Mouse (Mus musculus): ENCODE measurements around the gene Faf2. TPM values are rescaled to one million over a fixed set of nuclear protein-coding genes. Genes with fewer than 3 reads are reported as not detected.
A peak's percentile ranks its signal among the peaks of the same experiment; 100 is the strongest.

Gene Faf2
- total and polyA plus RNA-seq, 2 experiments from 2014 or later = 49.3 to 53.0 TPM

DNA sequence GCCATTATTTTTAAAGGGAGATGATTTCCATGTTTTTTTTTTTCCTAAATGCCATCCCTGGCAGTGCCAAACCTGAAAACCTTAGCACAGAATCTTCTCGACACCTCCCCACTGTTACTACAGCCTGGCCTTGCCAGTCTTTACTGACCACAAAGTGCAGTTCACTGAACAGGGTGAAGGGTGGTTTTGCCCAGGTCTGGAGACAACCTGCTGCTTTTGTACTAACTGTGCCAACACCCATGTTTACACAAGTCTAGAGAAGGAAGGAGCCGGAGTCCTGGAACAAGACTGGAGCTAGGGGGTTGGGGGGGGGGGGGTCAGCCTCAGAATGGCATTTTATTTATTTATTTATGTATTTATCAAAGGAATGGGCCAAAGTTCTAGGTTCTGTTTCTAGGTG is 40.2 kb upstream of the Faf2 start:
- H3K9ac ChIP-seq (replicated peaks; ENCODE audit: low read length, poor library complexity, severe bottlenecking) = no peak overlapping the region

DNA sequence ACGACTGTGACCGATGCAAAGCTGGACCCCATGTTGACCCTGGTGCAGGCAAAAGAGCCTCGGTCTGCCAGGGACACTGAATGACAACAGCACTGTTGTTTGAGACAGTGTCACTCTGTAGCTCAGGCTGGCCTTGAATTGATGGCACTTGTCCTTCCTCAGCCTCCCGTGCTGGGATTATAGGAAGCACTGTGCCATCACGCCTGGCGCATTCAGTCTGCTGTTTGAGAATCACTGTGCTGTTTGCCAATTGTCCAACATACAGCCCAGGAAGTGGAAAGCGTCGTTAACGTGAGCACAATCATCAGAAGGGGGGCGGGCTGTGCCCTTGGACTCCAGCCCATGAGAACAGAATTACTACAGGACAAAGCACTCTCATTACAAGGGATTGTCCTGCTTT is 39.5 kb upstream of the Faf2 start:
- DNase-seq (ENCODE audit: low spot score) (no peak), ATAC-seq (ENCODE audit: low FRiP score) (no peak)
- Histone ChIP-seq H3K4me1 (ENCODE audit: insufficient read depth, low read length) (no peaks in the 10 kb centered on the region), H3K27me3 (ENCODE audit: insufficient read depth, low read length) (no peaks in the 10 kb centered on the region), H3K4me2 (ENCODE audit: low read depth, low read length, poor library complexity, severe bottlenecking) (no peak overlapping the region), H3K4me3 (ENCODE audit: low read depth, low read length) (no peak overlapping the region), H3K36me3 (ENCODE audit: insufficient read depth, low read length) (peaks cover 62% of the 10 kb centered on the region), H3K27ac (ENCODE audit: low read depth, low read length) (no peak overlapping the region), H3K9ac (replicated peaks; ENCODE audit: low read length, poor library complexity, severe bottlenecking) (no peak overlapping the region), H3K9me3 (ENCODE audit: low read length) (no peaks in the 10 kb centered on the region)
- 68% methylated on average over 10 of the region's 10 CpGs for WGBS
- no peak for TF ChIP-seq CTCF (IDR thresholded peaks at IDR 0.05)

More for the DNA sequence above, 40.2 kb upstream of the Faf2 start:
- Histone ChIP-seq H3K4me2 (ENCODE audit: low read depth, low read length, poor library complexity, severe bottlenecking) (no peak overlapping the region), H3K4me3 (ENCODE audit: low read depth, low read length) (no peak overlapping the region), H3K9me3 (ENCODE audit: low read length) (no peaks in the 10 kb centered on the region), H3K27ac (ENCODE audit: low read depth, low read length) (no peak overlapping the region), H3K27me3 (ENCODE audit: insufficient read depth, low read length) (no peaks in the 10 kb centered on the region), H3K36me3 (ENCODE audit: insufficient read depth, low read length) (peaks cover 62% of the 10 kb centered on the region), H3K4me1 (ENCODE audit: insufficient read depth, low read length) (no peaks in the 10 kb centered on the region)
- no peak for TF ChIP-seq CTCF (IDR thresholded peaks at IDR 0.05)
- DNase-seq (ENCODE audit: low spot score) (no peak), ATAC-seq (ENCODE audit: low FRiP score) (no peak)
- WGBS = 68% methylated on average over 2 of the region's 2 CpGs

DNA sequence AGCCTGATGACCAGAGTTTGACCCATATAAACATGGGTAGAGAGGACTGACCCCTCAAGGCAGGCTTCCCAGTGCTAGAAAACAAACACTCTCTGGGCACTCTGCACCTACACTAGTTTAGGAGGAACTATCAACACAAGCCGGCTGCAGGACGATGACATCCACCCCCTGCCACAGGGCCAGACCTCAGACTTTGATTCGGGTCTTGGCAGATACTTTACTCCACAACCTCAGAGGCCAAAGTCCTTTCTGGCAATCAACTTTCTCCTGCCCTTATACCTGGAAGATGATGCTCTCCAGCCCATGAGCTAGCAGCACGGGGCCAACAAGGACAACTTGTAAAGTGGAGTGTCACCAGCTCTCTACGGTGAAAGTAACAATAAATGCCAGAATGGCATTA is 38.7 kb upstream of the Faf2 start:
- no peak for DNase-seq (ENCODE audit: low spot score)
- Histone ChIP-seq H3K9ac (replicated peaks; ENCODE audit: low read length, poor library complexity, severe bottlenecking) (no peak overlapping the region), H3K4me1 (ENCODE audit: insufficient read depth, low read length) (no peaks in the 10 kb centered on the region), H3K9me3 (ENCODE audit: low read length) (no peaks in the 10 kb centered on the region), H3K27me3 (ENCODE audit: insufficient read depth, low read length) (no peaks in the 10 kb centered on the region), H3K36me3 (ENCODE audit: insufficient read depth, low read length) (peaks cover 60% of the 10 kb centered on the region), H3K4me2 (ENCODE audit: low read depth, low read length, poor library complexity, severe bottlenecking) (no peak overlapping the region), H3K27ac (ENCODE audit: low read depth, low read length) (no peak overlapping the region), H3K4me3 (ENCODE audit: low read depth, low read length) (no peak overlapping the region)
- ATAC-seq (ENCODE audit: low FRiP score) = no peak
- TF ChIP-seq CTCF (IDR thresholded peaks at IDR 0.05) = no peak
- 93% methylated on average over 5 of the region's 5 CpGs for WGBS

DNA sequence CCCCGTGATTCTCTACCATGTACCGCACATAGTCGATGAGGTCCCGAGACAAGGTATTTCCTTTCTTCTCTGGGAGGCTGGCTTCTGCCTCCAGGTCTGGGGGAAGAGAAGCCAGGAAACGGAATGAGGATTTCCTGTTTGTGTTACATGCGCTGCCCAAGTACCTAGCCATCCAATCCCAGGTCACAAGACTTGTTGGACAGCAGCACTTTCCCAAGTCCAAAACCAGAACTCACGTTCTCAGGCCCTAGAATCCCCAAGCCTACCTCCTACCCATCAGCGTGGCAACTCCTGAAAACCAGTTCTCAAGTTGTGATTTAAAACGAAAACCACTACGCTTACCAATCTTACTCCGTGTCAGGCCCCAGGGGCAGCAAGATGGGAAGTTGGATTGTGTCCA is 35.8 kb upstream of the Faf2 start:
- H3K36me3 ChIP-seq (ENCODE audit: insufficient read depth, low read length) = peaks cover 35% of the 10 kb centered on the region
- H3K4me2 ChIP-seq (ENCODE audit: low read depth, low read length, poor library complexity, severe bottlenecking) = no peak overlapping the region

DNA sequence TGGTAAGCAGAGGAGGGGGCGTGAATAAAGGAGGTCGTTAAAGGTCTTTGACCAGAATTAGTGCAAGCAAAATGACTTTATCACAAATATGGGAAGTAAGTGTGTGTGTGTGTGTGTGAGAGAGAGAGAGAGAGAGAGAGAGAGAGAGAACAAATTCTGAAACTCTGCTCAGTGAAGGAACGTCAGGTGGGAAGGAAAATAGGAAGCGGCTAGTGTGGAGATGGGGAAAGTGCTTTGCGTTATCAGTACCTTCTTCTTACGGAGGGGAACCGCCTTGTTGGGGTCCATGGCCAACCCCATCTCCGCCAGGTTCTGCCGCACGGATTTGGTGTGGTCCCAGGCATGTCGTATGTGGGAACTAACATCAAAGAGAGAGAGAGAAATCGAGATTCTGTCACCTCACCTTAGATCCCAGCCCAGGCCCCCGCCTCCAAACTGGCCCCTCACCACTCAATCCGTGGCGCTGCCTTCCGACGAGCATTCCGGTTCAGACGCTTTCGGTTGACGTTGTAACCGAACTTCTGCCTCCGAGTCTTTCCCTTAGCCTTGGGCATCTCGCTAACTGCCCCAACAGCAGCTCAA is 32.1 kb upstream of the Faf2 start:
- Histone ChIP-seq H3K27me3 (ENCODE audit: insufficient read depth, low read length) (no peaks in the 10 kb centered on the region), H3K9me3 (ENCODE audit: low read length) (no peaks in the 10 kb centered on the region), H3K36me3 (ENCODE audit: insufficient read depth, low read length) (peaks cover 13% of the 10 kb centered on the region), H3K27ac (ENCODE audit: low read depth, low read length) (no peak overlapping the region), H3K4me2 (ENCODE audit: low read depth, low read length, poor library complexity, severe bottlenecking) (peak overlapping the region; percentile 78), H3K4me1 (ENCODE audit: insufficient read depth, low read length) (peaks cover 8% of the 10 kb centered on the region), H3K4me3 (ENCODE audit: low read depth, low read length) (peak overlapping the region; percentile 79), H3K9ac (replicated peaks; ENCODE audit: low read length, poor library complexity, severe bottlenecking) (peak overlapping the region; percentile 54)
- peak; percentile 18; the same call in 1 of the 2 replicates for ATAC-seq (ENCODE audit: low FRiP score)
- WGBS = 4% methylated on average over 24 of the region's 24 CpGs
- DNase-seq (ENCODE audit: low spot score) = no peak
- TF ChIP-seq CTCF (IDR thresholded peaks at IDR 0.05) = no peak

More for the DNA sequence above, 35.8 kb upstream of the Faf2 start:
- no peak for TF ChIP-seq CTCF (IDR thresholded peaks at IDR 0.05)
- H3K9me3 ChIP-seq (ENCODE audit: low read length) = no peaks in the 10 kb centered on the region
- H3K27ac ChIP-seq (ENCODE audit: low read depth, low read length) = no peak overlapping the region
- 90% methylated on average over 11 of the region's 11 CpGs for WGBS
- no peaks in the 10 kb centered on the region for H3K27me3 ChIP-seq (ENCODE audit: insufficient read depth, low read length)
- peaks cover 2% of the 10 kb centered on the region; the same call in 1 of the 2 replicates for H3K4me1 ChIP-seq (ENCODE audit: insufficient read depth, low read length)
- H3K9ac ChIP-seq (replicated peaks; ENCODE audit: low read length, poor library complexity, severe bottlenecking) = no peak overlapping the region
- DNase-seq (ENCODE audit: low spot score) (no peak), ATAC-seq (ENCODE audit: low FRiP score) (no peak)
- no peak overlapping the region for H3K4me3 ChIP-seq (ENCODE audit: low read depth, low read length)

DNA sequence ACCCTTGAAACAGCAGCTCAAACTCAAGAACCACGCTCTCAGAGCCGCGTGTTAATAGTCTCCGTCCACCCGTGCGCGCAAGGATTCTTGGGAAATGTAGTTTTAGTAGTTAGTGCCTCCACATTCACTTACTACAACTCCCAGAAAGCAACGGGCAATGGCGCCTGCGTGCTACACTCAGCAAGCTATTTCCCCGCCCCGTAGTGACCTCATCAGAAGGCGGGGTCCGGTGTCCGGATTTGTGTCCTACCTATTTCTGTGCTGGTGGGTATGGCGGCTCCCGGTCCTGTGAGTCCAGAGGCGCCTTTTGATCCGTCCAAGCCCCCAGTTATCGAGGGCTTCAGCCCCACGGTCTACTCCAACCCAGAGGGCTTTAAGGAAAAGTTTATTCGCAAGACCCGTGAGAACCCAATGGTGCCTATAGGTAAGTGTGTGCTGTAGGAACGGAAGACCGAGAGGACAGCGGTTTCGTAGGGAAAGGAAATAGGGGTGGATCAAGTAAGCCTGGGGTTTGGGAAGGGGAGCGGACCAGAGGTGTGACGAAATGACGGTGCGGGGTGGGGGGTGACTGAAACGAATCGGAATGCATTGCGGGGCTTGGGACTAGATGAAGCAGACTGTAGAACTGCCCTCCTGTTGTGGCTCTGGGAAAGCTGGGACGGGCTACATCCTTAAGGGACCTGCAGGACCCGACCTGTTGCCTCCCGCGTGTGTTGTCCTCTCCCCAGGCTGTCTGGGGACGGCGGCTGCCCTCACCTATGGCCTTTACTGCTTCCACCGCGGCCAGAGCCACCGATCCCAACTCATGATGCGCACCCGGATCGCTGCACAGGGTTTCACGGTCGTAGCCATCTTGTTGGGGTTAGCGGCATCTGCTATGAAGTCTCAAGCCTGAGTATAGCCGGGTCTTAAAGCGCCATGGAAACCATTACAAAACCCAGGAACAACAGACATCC is 31.3 kb upstream of the Faf2 start, which contains the start of the genes Nop16 and Higd2a:
Gene Nop16 (minus strand): TSS at position 95 of the 956 bp plus-strand sequence.
Gene Higd2a (plus strand): TSS at position 212 of the 956 bp plus-strand sequence.
- Histone ChIP-seq H3K27me3 (ENCODE audit: insufficient read depth, low read length) (no peaks in the 10 kb centered on the region), H3K36me3 (ENCODE audit: insufficient read depth, low read length) (peaks cover 16% of the 10 kb centered on the region), H3K9me3 (ENCODE audit: low read length) (no peaks in the 10 kb centered on the region), H3K27ac (ENCODE audit: low read depth, low read length) (peak within 1 kb of the TSS; percentile 91), H3K4me3 (ENCODE audit: low read depth, low read length) (peak within 1 kb of the TSS; percentile 79), H3K4me1 (ENCODE audit: insufficient read depth, low read length) (peaks cover 8% of the 10 kb centered on the region), H3K4me2 (ENCODE audit: low read depth, low read length, poor library complexity, severe bottlenecking) (peak within 1 kb of the TSS; percentile 78), H3K9ac (replicated peaks; ENCODE audit: low read length, poor library complexity, severe bottlenecking) (peak within 1 kb of the TSS; percentile 88)
- peak; percentile 99 for DNase-seq (ENCODE audit: low spot score)
- WGBS = under 1% methylated on average over 51 of the region's 51 CpGs
- TF ChIP-seq CTCF (IDR thresholded peaks at IDR 0.05) = no peak
- peak; percentile 96 for ATAC-seq (ENCODE audit: low FRiP score)
